Mouse (Mus musculus) forelimb bud, embryonic 11.5 days (tissue): ENCODE results near the gene Micu1.

Experiments
- DNase-seq: peaks from one replicate; pipeline ENCODE4 v3.0.0-alpha.2; 2012; ENCODE audit warnings: low read depth, low spot score

Micu1 gene

DNA sequence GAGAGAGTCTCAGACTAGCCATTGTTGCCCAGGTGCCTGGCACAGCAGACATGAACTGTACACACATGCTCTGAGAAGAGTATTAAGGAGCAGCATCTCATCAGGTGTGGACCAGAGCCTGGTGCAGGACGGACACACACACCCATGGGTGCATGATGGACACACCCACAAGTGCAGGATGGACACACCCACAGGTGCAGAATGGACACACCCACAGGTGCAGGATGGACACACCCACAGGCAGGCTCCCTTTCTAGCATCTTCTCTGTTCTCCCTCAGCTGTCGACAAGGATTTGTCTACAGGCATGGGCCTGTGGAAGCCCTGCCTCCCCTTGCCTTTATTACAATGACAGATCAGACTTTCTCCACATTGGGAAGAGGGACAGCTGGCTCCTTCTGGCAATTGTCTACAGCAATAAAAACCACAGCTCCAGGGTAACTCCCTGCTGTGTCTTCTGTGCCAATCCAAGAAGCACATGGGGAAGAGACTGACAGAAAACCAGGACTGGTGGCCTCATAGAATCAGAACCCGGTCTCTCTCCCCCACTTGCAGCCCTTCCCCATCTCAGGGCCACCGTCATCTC lies 107.8 kb downstream of the Micu1 start:
- no peak for DNase-seq

DNA sequence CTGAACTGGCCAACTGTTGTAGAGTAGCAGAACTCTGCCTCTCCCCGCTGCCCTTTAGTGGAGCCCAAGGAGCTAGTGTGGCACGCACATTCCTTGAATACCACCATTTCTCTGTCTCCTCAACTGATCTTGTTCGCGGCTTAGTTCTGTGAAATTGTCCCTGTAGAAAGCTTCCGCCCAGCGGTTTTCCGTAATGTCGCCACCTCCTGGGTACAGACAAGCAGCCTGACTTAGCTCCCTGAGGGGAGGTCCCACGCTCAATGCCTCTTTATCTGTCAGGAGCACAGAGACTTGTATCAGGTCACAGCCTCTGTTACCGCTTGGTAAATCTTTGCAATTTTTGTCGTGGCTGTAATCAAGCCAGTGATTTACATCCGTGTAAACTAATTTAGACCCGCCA lies 110.7 kb downstream of the Micu1 start:
- DNase-seq, result peak; percentile 40

DNA sequence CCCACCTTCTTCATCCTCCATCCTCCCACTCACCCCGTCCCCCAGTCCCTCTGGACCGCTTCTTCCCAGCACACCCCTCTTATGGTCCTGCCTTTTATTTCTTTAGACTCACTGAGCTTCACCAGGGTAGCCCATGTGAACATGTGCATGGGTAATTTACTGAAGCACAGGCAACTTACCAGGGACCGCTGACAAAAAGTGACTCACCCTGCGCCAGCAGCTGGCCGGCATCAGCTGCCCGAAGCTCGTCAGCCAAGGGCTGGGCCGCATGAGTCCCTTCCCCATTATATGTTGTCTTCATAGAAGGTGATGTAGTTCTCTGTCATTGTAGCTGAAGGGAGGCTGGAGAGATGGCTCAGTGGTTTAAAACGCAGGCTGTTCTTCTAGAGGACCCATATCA lies 111.5 kb downstream of the Micu1 start:
- no peak for DNase-seq

DNA sequence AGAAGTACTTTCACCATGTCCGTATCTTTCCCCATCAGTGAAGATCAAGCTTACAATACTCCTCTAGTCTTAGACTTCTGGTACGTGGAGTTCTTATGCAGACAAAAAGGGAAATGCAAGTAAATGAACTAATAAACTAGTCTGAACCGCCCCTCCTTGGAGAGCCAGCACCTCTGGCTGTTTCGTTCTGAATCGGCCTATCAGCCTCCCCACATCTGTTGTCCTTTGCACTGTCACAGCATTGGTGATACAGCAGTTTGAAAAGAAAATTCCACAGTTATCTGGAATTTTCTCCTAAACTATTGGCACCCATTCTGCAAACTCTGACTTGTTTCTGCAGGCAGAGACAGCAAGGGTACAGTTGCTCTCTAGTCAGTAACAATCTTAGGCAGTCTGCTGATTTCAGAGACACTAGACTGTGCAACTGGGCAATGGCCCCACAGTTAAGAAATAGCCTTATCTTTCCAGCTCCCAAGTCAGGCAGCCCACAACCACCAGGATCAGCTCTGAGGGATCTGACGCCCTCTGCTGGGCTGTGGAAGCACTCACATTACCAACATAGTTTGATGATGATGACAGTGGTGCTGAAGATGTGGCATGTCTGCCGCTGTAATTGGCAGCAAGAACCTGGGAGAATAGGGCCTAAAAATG lies 112.4 kb downstream of the Micu1 start:
- DNase-seq, result peak; percentile 42

DNA sequence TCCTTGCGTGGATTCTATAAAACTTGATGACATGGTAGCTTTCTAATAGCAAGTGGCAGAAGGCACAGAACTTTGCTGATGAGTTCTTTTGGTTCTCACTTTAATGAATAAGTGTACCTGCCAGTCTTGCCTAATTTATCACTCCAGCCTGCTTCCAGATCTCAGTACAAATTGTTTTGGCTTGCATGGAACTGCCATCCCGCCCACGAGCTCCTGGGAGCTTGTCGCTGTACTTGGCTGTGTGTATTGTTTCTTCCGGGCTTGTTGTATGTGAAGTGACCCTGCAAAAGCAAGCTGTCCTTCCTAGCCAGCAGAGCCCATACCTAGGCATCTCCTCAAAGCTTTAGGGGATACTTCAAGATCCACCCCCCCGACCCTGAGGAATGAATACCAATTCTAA lies 114.3 kb downstream of the Micu1 start:
- DNase-seq, result no peak

DNA sequence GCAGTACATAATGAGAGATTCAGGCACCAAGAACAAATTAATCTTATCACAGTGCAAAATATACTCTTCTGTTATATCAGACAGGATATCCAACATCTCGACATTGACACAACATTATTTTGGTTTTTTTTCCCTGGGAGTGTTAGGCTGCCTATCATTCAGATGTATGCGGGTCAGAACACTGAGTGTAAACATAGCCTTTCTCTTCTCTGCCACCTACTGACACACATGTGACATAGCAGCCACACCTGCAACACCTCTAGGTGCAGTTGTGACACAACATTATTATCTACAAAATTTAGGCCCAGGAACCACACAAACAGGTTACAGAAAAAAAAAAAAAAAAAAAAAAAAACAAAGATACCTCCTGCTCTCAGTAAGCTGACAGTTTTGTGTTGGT lies 115.3 kb downstream of the Micu1 start:
- peak; percentile 21 for DNase-seq

DNA sequence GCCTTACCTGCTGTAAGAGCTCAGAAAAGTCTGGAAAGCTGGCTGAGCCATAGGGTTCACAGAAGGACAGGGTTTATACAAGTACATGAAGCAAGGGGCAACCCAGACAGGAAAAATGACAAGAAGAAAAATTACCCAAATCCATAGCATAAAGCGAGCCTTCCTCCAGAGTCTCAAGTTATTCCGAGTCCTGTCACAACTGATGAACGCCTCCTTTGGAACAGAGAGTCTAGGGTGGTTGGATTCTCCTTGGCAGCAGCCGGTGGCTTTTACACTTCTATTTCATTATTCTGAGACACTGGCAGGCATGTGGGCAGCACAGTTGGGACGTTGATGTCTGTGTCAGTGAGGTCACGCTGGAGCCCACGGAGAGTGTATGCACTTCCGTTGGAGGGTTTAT lies 115.7 kb downstream of the Micu1 start:
- no peak for DNase-seq

DNA sequence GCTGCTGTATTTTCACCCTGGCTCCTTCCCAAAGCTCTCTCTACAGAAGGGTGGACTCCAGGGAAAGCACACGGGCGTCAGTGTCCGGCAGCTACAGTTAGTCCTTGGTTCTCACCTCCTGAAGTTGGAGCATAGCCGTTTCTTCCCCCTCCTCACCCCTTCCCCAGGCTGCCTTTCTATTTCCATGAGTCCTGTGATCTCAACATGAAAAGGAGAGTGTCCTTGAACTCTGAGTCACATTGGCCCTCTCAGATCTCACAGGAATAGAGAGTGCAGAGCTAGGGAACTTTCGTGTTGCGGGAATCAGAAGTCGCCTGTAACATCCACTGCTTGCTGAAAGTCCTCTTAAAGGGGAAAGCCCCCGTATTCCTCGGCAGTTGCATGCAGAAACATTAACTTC lies 116.9 kb downstream of the Micu1 start:
- no peak for DNase-seq

DNA sequence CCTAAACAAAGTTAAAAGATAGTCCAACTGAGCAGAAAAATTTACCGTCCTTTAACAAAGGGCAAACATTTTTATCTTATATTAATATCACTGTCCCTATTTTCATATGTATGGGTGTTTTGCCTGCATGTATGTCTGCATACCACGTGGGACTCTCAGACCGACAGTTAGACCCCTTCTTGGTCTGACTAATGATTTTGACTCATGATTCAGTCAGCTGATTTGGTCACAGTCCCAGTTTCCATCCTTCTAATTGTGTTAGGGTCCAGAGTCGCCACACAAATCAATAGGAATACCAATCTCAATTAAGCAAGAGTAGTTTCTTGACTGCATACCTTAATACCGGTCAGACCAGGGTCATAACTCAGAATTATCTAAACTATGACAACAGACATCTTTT lies 118.6 kb downstream of the Micu1 start:
- no peak for DNase-seq

DNA sequence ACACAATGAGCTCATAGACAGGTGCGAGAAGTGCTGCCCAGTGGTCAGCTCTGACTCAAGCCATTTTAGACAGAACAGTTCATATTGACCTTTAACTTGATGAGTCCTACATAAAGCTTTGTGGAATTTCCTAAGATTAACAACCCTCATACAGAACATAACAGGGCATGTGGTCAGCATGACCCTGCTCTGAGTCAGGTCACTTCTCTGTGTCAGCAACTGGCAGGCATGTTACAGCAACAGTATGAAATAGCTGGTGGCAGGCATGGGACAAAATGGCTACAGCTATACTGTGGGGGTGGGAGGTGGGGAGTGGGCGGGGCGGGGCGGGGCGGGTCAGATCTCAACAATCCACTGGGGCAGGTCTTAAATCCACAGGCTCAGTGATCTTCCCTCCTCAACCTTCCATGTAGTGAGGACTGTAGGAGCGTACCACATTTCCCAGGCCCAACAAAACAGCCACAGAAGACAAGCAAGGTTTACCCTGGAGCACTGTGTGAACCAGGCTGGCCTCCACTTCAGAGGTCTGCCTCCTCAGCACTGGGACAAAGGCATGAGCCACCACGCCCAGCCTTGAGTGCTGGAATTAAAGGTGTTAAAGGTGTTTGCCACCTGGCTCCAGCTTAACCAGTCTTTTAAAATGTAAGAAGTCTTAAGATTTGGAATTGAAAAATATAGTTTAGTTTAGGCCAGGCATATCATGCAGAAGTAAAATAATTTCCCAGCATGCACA lies 119.2 kb downstream of the Micu1 start:
- DNase-seq, result no peak

DNA sequence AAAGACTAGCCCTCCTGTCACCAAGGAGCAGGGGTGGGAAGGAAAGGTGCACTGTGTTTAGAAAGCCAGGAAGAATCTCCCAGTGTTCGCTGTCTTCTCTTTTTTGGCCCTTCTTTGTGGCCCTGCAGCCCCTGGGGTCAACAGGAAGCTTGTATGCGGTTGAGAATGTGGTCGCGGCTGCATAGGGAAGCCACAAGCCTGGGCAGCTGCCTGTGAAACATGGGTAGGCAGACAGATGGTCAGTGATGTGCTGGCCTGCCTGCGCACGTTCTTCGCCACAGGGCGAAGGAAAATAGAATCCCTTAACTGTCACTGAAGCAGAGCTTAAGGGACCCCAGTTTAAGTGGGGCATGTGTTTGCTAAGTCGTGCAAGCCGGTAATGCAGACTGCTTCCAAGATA lies 120.6 kb downstream of the Micu1 start:
- DNase-seq, result no peak

DNA sequence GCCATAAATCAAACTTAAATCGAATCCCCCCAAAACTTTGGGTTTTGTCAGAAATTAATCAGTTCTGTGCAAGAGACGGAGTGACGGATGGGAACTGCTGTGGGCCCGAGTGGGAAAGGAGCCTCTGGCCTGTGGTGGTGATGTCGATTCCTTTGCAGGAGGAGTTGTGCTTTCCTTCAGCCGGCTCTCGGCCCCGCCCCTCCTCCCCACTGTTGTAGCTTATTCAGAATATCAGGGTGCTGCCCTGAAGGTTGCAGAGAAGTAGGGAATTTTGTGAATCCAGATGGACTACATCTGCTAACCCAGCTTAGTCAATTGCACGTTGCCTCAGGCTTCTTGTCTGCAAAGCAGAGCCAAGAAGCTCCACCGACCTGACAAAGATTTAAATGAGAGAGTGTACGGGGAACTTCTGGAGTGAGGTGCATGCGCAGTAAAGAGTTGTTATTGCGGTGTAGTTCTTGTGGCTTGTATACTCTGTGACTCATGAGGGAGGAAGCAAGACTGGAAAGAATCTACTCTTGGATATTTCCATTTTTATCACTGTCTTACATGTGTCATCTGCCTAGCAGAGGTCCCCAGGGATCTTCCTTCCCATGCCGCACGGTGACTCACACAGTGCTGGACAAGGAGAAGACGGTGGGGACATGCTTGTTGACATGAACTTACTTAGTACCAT lies 123.0 kb downstream of the Micu1 start:
- DNase-seq, result no peak

DNA sequence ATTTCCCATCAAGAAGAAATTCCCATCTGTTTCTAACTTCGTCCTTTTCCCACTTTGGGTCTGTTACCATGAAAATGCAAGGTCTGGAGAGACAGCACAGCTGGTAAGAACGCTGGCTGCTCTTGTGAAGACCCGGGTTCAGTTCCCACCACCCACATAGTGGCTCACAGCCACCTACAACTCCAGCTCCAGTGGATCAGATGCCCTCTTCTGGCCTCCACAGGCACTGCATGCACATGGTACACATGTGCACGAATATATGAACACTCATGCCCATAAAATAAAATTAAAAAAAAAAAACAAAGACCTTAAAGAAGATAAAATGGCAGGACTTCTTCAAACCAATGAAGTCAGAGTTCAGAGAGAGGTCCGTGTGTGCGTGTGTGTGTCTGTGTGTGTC lies 127.6 kb downstream of the Micu1 start:
- DNase-seq, result no peak

DNA sequence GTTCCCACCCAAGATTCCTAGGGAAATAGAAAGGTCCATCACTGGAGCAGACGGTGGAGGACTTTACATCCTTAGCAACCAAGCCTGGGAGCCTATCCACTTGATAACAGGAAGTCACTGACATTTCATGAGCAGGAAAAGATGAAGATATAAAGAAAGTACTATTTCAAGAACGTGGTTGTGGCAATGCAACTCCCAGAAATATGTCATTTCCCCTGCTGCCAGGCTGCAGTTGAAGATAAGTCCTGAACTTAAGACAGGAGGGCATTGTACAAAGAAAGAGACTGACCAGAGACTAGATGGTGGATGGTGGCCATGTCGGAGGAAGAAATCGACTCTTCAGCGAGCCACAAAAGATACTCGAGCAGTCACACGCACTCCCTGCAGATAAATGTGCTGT lies 129.7 kb downstream of the Micu1 start:
- no peak for DNase-seq

DNA sequence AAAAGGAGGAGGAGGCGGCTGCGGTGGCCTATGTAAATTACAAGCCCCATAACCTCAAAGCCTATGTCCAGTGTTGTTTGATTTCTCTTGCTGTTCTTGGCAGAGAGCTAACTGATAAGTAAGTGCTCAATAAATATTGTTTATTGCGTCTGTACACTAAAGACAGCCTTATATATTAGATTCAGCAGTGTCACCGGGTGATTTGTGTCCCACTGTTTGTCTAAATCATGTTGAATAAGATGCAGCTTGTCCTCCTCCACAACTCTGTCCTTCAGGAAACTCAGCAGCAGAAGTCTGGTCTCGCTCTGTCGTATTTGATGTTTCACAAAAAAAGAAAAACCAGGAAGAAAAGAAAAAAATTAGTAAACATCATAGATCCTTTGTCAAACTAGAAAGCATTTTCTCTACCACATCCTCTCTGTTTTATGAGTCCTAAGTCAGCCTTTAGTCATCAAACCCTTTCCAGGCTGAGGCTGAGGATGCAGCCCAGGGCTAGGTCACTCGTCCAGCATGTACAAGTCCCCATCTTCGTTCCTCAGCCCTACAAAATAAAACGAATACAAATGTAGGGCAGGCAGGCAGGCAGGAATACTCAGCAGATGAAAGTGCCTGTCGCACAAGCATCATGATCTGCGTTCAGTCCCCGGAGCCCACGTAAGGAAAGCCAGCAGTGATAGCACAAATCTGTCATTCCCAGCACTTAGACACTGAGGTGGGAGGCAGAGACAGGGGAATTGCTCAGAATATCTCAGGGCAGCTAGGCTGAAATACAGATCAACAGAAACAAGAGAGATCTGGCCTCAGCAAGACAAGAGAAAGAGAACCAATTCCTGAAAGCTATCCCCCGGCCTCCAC lies 133.3 kb downstream of the Micu1 start:
- no peak for DNase-seq

DNA sequence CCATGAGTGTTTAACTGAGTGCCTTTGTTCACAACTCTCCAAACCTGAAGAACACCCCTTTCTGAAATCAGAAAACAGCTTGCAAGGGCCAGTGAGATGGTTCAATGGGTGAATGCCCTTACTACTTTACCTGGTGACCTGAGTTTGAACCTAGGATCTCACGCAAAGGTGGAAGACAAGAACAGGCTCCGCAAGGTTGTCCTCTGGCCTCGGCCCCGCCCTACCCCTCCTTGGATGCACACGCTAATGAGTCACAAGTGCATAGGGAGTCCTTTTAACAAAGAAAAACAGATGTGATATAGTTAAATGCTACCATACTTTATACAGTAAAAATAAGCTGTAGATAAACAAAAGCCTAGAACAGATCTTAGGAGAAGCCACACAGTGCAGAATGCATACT lies 135.2 kb downstream of the Micu1 start:
- DNase-seq, result no peak

DNA sequence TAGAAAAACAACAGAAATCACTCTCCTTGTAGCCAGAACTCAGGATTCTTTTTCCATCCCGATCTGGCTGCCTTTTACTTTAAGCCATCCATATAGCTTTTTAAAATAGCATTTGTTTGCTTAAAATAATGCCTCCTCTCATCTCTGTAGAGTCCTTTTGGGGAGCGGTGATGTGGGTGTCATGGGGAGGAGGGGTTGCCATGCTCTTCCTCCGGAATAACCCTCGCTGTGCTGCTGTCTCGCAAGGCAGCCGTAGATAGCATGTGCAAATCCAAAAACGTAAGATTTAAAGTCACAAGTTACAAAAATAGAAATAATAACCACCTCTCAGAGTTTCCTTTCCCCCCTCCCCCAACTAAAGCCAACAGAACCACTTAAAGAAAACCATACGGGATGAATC lies 139.2 kb downstream of the Micu1 start:
- DNase-seq, result no peak

DNA sequence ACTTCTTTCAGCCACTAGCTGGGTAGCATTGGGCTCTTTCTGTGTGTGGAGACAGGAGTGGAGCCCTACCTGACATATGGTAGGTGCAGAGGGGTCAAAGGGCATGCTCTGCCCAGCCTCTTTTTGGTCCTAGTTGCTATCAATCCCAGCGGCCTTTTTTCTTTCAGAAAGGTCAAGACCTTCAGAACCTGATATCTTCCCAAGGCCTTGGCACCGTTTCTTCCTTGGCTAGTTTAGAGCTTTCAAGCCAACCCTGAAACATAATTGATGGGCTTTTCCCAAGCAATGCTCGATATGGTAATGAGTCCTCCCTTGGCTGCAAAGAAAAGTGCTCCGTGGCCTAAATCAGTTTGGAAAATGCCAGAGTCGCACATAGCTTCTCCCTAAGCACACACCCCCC lies 140.8 kb downstream of the Micu1 start:
- no peak for DNase-seq

DNA sequence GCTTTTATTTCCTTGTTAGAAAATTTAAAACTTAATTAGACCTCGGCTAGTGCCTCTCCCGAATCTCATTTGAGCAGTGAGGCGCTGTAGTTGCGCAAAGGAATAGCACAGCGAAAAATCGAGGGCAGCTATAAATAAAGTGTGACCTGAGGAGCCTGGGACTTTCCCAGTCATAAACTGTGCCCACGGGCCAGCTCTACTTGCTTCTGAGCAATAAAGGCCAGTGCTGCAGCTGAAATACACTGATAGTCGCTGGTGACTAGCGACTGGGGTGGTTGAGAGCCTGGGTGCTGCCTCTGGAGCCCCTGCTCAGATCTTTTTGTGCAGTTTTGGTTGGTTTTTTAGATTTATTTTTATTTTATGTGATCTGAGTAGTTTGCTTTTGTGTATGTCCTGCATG lies 142.4 kb downstream of the Micu1 start:
- DNase-seq, result no peak

DNA sequence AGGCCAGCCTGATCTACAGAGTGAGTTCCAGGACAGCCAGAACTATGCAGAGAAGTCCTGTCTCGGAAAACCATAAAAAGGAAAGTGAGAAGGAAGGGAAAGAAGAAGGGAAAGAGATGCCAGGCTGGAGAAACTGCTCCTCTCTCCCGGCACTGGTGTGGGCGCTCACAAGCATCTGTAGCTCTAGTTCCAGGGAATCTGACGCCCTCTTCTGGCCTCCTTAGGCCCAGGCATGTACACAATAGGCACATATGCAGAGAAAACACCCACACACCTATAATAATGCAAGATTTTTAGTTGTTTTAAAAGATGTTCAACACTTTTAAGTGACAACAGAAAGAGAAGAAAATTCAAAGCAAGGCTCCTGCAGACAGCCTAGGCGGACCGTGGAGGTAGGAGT lies 144.1 kb downstream of the Micu1 start:
- DNase-seq, result no peak

DNA sequence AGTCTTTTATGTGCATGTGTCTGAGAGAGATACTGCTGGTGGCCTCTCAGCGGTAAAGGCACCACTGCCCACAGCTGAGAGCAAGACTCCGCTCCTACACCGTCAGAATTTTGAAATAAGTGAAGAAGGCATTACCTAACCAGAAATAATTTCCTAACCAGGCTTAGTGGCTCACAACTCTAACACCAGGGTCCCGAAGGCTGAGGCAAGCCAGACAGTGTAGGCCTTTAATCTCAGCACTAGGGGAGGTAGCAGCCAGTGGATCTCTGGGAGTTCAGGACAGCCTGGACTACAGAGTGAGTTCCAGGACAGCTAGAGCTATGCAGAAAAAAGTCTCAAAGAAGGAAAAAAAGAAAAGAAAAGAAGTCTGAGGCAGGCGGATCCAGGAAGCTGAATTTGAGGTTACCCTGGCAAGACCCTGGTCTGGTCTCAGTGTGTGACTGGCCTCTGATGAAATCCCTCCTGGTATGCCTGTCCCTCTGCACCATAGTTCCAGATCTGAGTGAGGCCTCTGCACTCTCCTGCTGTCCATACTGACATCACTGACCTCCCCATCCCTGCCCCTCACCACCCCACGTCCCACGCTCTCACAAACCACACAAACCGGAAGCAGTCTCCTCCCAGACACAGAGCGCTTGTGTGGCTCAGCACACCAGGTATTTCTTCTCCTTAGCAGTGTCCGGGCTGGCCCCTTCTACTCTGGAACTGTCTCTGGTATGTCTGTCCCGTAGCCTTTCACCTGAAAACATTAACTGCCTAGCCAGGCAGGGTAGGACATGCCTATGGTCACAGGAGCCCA lies 146.0 kb downstream of the Micu1 start:
- no peak for DNase-seq
